Mouse (Mus musculus): Measurements from ENCODE around the gene Syne3.

The Syne3 gene

GRCm38 (mm10) chr12:104880367-104880766, 129.2 kb downstream of the Syne3 start:
- DNase-seq, result no peak
